Mouse (Mus musculus): Measurements from ENCODE around the gene Olfr293.

Gene Olfr293

DNA sequence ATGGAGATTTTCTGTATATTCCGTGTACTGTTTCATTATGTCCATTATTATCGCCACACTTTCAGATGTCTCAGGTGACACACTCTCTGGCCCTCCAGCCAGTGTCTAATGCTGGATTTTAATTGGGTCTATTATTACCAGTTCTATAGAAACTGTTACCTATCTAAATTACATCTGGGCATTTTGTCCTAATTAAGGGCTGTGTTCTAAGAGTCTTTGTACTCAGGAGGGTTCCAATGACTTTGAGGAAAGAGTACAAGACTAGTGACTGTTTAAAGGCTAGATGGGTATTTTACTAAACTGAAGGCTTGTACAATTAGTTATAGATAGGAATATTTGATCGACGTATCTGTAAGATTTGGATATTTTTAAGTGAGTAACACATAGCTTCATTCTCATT is at the start of gene Olfr293:
Gene Olfr293 (plus strand): TSS at position 301 of the 400 bp plus-strand sequence.
- DNase-seq (ENCODE audit: low spot score) = no peak

DNA sequence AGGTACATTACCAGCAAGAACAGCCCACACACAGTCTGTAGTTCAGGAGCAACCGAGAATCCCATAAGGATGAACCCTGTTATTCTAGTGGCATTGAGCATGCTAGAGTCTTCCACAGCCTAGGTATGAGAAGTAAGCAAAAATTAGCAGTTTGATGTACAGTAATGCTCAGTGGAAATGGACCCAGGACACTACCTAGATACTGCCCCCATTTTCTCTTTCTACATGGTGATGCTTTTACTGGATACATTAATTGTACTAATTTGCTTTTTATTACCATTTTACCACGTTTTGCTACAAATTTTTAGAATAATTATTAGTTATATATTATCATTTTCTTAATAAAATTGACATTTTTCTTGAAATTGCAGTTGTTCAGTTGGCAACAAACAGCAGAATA is 32.3 kb upstream of the Olfr293 start, which contains the start of gene Olfr294:
Gene Olfr294 (minus strand): TSS at position 101 of the 400 bp plus-strand sequence.
- DNase-seq (ENCODE audit: low spot score) = no peak

DNA sequence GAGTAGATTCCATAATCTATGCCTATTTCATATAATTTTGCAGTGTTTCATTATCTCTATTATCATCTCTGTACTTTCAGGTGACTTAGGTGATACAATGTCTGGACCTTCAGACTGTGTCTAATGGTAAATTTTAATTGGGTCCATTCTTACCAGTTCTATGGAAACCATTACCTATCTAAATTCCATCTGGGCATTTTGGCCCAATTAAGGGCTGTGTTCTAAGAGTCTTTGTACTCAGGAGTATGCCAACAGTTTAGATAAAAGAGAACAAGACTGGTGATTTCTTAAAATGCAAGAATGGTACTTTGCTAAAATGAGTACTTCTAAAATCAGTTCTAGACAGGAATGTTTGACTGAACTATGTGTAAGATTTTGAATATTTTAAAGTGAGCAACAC is 39.2 kb downstream of the Olfr293 start, which contains the start of gene Olfr292:
Gene Olfr292 (plus strand): TSS at position 301 of the 400 bp plus-strand sequence.
- no peak for DNase-seq (ENCODE audit: low spot score)
